Mouse (Mus musculus) spleen, postnatal 36 days (tissue): ENCODE measurements around the gene Esr2.
"Not testable (repeated sequence)": the region's sequence is repeated elsewhere in the genome, so short reads cannot be mapped to it uniquely, and the experiment has no call there.

ENCODE experiments used
- DNase-seq, 2 experiments: peaks; one replicate each; pipeline ENCODE4 v3.0.0; 2022; ENCODE audit warnings: low spot score in 2 of 2, mixed read lengths in 1 of 2

The Esr2 gene

DNA sequence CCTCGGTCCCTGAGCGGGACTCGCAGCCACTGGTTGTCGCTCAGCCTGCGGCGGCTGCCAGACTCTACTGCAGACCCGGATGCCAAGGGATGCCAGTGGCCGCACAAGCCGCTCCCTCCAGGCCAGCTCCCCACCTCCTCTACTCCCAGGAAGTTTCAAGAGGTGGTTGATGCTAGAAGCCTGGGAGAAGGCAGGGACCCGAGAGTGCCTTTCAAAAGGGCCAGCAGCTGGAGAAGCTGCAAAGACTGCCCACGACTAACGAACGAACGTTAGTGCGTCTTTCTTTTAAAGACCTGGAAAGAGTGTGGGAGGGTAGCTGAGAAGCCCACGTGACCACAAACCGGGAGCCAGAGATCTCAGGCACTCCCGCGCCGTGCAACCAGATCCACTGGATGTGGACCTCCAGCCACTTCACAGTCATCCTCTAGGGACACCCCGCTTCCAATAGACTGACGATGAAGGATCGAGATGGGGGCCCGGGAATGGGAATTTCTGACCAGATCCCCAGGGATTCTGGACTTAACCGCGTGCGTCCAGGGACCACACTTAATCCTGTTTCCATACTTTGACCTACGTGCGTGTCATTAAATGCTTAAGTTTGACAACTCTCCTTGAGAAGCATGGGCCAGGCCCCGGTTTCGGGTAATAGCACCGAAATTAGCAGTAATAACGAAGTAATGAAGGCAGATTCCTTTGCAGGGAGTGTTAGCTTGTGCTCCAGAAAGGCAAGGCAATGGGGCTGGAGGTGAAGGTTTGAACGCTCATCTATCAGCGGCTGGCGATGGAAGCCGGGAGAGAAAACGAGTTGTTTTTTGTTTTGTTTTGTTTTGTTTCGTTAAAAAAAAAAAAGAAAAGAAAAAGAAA, at the start of gene Esr2:
TSS of gene Esr2 (minus strand) at position 260 of the 864 bp plus-strand sequence.
- peak in 1 of 2 experiments; percentile 7 for DNase-seq

DNA sequence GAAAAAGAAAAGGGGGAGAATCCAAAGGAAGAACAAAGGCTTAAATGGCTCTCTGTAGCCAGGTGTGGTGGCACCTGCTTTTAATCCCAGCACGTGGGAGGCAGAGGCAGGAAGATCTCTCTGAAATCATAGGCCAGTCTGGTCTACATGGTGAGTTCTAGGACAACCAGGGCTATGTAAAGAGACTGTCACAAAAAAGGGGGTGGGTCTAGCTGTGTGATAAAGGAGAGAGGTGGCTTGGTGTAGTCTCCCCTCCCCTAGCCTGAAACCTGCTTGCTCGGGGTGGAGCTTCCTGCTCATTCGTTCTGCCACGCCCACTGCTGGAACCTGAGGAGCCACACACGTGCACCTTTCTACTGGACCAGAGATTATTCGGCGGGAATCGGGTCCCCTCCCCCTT, 45.0 kb upstream of the Esr2 start:
- not testable (repeated sequence) for DNase-seq

DNA sequence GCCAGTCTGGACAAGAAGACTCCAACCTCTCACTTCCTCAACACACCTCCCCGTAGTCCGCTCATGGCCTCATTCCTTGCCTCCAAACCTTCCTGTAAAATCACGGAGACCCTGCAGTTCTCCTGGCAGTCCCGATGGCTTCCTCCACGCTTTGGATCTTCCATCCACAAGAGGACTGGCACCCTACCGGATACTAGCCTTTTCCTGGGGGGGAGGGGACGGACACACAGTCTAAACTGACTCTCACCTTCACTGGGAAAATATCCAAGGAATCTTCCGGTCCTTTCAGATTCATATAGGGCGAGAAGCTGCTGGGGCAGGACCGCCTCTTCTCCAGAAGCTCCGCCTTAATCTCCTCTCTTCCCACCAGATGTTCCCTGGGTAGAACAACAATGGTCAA, 39.7 kb upstream of the Esr2 start:
- no peak for DNase-seq

DNA sequence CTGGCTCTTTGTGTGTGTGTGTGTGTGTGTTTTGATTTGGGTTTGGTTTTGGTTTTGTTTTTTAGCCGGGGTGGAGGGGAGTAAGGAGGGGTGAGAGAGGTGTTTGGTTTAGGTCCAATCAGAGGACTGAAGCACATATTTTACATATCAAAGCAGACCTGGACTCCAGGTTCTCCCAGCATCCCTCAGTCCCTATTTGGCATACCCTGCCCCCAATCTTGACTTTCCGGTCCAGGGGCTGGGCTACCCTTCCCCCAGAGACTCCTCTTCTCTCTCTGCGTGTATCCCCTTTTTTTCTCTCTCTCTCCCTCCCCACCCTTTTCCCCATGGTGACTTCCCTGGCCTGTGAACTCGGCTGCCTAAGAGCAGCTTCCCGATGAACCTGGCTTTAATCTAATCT, 38.1 kb upstream of the Esr2 start:
- DNase-seq: peak; percentile 17 to 20

DNA sequence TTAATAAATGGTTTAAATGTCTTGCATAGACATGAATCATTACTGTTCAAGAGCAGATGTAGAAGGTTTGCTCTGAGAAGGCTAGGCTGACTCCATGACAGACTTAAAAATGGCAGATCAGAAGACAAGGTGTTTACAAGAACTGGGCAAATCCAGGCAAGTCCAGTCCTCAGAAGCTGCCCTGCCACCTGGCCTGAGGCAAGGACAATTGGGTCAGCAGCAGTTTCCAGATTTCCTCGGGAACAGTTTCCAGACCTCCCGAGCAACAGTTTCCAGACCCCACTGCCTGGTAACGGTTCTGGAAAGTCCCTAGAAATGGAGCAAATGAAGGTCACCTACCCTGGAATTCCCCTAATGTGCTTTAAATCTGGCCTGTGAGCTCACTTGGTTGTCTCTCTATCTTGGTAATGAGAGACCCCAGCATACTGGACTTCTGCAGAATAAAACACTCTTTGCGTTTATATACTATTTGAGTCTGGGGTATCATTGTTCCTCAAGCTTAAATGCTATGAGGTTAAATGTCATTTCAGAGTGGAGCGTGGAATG, 32.4 kb upstream of the Esr2 start:
- DNase-seq: no peak

DNA sequence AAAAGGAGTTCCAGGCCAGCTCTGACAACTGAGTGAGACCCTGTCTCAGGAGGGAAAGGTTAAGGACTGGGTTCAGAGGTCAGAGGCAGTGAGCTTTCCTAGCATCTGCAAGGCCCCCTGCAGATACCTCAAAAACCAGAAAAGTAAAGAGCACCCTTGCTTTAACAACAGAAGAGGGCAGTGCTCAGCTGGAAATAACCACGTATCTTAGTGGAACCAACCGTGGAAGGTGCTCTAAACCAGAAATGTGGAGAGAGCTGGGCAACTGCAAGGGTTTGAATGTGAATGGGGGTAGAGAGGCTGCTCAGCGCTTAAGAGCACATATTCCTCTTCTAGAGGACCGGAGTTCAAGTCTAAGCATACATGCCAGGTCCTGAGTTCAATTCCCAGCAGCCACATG, 23.3 kb upstream of the Esr2 start:
- no peak for DNase-seq

DNA sequence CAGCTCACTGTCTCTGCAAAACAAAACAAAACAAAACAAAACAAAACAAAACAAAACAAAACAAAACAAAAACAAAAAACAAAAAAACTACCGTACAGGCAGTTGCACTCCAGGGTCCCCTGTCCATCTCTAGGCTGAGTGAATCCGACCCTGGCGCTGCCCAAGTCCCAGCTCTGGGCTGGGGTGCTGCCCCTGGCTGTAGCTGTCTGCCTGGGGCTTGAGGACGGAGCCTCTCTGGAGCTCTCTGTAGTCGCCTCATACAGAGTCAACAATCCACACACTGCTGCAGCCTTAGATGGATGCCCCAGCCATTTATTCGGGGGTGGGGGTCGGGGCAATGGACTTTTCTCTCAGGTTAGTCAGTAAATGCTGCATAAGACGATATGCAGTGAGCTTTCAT, 20.0 kb upstream of the Esr2 start:
- no peak for DNase-seq

DNA sequence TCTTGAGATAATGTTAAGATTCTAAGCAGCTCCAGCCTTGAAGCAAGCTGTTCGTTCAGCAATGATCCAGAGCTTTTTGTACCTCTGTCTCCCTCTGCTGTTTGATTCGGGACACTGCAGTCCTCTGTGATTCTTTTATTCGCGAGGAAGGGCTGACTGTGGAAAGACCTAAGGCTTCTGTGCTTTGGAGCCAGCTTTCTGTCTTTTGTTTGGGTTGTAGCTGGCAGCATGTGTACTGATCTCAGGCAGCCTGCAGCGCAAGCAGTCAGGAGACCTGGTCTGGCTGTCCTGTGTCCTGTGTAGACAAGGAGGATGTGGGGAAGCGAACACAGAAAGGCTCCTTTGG, 19.6 kb upstream of the Esr2 start:
- DNase-seq: peak; percentile 51 to 62

DNA sequence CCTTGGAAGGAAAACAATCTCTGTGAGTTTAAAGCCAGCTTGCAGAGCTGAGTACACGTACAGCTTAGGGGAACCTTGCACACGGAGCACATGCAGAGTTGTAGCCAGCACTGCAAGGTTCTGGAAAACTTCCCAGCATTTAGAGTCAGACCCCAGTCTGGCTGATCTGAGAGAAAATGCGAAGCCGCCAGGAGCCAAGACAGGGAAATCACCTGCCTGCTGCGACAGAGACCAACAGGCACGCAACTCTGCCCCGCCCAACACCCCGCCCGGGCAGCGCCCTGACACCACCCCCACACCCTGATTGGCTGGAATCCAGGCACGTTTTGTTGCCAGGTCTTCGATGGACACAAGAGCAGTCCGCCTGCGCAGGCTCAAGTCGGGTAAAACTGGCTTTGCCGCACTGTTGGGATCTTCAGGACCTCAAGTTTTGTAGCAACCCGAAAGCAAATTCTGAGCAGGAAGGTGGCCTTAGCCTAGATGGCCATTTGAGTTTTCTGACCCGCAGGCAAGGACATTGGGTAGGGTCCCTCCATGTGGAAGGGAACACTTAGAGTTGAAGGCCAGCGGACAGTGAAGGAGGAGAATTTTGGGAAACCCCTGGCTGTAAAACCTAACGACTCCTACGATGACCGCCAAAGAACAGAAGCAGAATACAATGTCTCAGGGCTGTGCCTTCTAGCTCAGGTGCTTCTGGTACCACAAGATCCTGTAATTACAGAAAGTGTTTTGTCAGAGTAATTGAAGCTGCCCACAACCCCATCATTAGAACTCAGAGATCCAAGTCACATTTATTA, 19.1 kb upstream of the Esr2 start:
- peak; percentile 80 to 82 for DNase-seq

DNA sequence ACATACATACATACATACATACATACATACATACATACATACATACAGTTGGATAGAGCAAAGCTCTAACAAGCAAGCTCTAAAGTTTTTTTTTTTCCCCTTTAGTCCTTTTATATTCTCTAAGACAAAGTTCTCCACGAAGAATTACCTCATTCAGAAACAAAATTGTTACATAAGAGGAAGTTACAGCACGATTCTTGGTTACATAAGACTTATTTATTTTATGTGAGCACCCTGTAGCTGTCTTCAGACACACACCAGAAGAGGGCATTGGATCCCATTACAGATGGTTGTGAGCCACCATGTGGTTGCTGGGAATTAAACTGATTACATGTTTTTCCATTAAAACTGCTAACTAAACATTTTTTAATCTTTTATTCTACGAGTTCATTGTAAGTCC, 17.5 kb upstream of the Esr2 start:
- no peak for DNase-seq

DNA sequence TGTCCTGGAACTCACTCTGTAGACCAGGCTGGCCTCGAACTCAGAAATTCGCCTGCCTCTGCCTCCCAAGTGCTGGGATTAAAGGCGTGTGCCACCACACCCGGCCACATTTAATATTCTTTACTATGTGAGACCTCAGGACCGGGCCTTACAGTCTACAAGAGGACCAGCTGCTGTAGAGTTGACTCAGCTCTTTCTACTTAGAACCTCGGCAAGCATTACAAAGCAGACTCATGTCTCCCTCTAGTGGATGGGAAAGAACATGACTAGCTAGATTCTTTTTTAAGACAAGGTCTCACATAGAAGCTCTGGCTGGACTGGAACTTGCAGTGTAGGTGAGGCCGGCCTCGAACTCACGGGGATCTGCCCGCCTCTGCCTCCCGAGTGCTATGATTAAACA, 13.9 kb upstream of the Esr2 start:
- peak; percentile 7 to 26 for DNase-seq

DNA sequence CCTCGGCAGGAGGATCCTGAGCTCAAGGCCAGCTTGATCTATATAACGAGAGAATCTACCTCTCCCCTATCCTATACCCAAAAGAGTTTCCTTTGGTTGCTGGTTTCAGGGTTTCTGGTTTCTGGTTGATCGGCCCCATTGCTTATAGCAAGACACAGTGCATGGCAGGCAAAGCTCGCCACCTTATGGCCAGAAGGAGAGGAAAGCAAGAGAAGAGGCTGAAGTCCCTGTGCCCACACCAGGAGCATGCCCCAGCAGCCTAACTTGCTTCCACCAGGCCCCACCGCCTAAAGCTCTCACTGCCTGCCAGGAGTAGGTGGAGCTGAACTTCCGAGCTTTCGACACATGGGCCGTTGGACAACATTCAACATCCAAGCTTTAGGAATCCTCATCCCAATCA, 10.8 kb upstream of the Esr2 start:
- DNase-seq: no peak

DNA sequence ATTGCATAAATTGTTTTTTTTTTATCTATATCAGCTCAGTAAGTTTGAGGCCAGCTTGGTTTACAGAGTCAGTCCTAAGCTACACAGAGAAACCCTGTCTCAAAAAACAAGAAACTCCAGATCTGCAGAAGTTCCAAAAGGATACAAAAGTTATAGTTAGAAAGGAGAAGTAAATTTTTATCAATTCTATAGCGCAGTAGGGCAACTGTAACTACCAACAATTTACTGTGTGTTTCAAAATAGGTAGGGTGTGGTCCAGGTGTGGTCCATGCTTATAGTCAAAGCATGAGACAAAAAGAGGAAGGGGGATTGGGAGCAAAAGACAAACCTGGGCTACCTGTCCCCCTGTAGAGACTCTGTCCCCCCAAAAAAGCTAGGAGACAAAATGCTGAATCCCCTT, 9.4 kb upstream of the Esr2 start:
- no peak for DNase-seq

DNA sequence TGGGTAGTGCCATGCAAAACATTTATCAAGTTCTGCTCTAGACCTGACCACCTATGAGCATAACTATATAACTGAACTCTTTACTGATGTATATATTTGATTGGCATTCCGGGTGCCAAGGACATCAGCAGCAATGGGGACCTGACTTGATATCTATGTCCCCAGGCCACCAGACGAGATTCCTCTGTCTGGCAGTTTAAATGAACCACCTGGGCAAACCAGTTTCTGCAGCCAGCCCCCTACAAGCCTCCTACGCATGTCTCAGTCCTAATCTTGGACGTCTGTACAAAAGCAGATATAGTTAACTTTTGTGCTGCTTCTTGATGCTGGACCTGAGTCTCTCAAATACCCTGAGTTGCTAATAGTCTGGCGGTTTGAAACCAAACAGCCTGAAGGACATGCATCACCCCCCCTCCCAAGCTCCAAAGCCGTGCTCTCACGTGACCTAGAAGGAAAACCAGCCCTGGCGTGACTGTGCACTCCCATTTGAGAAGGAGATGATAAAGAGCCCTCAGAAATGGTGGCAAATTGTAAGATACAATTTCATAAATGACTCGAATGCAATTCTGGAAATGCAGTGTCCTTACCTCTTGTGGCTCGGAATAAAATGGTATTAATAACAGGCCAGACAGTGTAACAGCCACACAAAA, 8.2 kb upstream of the Esr2 start:
- DNase-seq: no peak

DNA sequence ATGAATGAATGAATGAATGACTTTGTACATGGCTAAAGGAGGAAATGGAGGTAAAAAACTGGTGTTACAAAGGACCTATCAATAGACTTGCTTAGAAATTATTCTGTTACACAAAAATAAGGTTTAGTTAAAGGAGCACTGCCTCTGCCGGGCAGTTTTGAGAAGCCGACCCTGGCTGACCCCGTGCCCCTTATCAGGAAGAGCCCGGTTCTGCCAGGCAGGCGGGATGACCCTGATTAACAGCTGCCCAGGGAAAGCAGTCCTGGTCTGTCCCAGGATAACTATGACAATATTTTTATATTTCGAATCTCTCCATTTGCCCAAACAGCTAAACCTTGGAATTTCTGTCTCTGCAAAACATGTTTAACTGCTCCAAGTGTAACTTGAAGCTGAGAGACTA, 7.2 kb upstream of the Esr2 start:
- DNase-seq: no peak

DNA sequence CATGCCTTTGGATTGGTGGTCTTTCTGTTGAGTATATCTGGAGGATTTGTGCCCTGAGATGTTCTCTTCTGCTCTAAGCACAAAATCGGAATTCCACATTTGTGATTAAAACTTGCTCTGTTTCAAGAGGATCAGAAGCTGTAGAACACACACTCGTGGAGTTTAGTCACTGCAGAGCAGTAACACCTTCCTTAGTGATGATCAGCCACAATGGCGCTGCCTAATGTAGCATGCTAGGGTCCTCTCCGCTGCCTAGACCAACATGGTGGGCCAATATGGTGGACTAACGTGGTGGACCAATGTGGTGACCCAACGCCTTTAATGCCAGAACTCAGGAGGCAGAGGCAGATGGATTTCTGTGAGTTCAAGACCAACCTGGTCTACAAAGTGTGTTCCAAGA, 5.8 kb upstream of the Esr2 start:
- no peak for DNase-seq

DNA sequence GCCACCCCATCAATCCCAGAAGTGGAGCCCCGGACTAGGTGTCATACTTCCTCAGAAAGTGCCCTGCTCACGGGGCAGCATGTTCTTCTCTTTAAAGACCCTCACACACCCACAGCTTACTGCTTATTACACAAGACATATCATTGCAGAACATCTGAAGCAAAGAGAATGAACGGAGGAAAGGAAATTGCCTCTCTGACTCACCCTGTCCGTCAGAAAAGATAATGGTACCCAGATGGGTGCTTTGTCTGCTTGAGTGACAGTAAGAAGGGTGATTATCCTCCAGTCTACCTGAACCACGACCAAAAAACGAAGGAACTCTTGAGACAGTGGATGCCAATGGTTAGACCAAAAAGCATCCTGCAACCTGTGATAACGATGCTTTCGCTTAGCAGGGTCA, 4.4 kb upstream of the Esr2 start:
- DNase-seq: no peak

DNA sequence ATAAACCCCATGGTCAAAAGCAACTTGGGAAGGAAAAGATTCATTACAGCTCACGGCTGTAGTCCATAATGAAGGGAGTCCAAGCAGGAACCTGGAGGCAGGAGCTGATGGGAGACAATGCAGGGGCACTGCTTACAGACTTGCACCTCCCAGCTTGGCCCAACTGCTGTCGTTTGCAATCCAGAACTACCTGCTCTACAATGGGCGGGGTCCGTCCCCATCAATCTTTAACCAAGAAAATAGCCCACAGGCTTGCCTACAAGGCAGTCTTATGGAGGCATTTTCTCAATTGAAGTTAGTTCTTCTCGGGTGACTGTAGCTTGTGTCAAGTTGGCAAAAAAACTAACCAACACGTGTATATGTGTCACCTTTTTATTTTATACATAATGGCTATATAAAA, 3.4 kb upstream of the Esr2 start:
- no peak for DNase-seq

DNA sequence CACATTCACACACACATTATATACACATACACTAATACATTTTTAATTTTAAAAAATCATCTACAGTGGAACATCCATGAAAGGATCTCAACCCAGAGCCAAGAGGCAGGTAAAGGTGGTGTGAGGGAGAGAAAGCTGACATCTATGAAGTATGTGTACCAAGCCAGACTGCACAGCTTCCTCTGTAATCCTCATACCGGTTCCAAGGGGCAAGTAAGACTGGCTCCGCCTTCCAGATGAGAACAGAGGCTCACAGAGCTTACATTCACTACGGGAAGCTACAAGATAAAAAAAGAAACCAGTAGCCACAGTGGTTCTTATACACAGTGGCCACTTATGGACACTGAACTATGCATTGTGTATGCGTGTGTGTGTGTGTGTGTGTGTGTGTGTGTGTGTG, 2.5 kb upstream of the Esr2 start:
- DNase-seq: no peak

DNA sequence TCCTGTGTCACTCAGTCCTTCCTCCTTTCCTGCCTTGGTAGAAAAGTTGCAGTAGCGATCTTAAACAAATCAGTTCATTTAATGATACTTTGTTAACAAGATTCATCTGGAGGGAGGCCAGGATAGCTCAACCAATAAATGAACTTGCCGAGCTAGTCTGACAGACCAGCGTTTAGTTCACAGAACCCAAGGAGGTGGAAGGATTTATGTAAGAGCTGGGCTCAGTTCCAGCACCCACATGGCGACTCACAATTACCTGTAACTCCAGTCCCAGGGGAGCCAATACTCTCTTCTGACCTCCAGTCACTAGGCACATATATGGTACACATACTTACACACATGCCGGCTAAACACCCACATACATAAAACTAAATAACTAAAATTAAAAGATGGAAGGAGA, 2.0 kb upstream of the Esr2 start:
- no peak for DNase-seq

DNA sequence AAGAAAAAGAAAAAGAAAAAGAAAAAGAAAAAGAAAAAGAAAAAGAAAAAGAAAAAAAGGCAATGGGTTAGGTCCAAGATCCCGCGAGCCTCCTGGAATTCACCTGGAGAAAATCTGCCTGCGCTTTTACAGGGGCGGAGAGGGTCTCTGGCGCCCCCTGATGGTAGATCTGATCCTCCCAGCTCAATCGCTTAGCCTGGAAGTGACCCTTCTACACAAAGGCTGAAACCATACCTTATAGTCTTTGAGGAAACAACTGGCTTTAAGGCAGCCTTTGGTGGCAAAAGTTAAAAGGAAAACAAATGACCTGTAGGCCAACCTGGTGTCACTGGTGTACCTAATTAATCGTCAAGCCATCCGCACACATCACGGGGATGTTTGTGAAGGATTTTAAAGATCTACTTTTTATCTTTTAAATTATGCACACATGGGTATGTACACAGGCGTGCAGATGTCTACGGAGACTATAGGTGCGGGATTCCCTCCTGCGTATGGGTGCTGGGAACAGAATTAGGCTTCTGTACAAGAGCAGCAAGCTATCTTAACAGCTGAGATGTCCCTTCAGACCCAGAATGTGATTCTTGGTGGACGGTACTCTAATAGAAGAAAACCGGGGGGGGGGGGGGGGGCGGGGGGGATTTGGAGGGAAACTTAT, 932 bp upstream of the Esr2 start:
- DNase-seq: peak; percentile 19 to 27

DNA sequence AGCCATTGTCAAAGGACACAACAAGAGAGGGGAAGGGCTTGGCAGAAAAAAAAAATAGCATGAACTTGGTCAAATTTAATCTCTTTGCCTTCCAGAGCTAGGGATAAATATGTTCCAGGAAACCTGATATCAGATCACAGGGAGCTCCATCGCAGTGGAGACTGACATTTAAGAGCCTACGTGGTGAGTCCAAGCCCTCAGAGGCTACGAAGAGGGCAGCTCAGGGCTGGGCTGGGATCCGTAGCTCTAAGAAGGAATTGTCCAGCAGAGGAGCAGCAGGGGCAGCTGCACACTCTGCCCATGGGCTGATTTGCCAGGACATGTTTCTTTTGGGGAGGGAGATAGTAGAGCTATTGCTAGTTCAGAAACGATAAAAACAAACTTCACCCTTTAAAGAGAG, 11.4 kb downstream of the Esr2 start:
- DNase-seq: no peak
